Mouse (Mus musculus) G1E-ER4 (cell line): ENCODE results near the gene Iqcf3. TPM values are rescaled to one million over a fixed set of nuclear protein-coding genes. Genes with fewer than 3 reads are reported as not detected.

Experiments
- GATA1 ChIP-seq: IDR thresholded peaks from one replicate; pipeline ENCODE4 v1.8.0; 2012; ENCODE audit warnings: low read length, inconsistent platforms
- polyA plus RNA-seq: library from polyadenylated mRNA; stranded (reverse); fragments of >175 nt; gene quantifications from 2 replicates; pipeline ENCODE4 v1.2.3, GENCODE M21; 2012

The Iqcf3 gene
- polyA plus RNA-seq, 1 experiment, result not detected

DNA sequence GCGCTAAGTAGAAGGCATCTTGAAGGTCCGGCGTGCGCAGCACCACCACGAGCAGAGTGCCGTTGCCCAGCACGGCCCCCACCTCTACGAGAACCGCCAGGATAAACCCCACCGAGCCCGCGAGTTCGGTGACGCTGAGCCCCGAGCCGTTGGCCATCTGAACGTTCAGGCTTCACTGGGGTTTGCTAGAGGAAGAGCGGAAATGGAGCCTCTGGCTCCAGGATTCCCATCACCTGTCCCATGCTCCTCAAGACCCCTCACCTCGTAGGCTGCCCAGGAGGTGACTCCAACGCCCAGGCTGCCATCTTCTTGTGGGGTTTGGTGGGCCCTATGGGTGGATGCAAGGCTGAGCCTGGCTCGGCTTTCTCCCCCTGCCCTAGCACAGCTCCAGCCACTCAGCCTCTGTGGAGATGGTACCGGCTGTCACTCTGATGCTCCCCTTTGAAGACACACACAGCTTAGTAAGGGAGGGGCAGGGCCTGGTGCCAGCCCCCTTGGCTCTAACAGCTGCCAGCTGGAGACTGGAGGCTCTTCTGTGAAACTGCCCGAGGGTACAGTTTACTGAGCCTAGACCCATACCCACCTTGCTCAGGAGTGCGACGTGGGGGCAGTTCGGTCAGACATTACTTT is 95.7 kb downstream of the Iqcf3 start, which contains the start of gene Gpr62:
Gene Gpr62, minus strand, starts transcription at position 368 of the 630 bp plus-strand sequence.
- no peak for TF ChIP-seq GATA1

DNA sequence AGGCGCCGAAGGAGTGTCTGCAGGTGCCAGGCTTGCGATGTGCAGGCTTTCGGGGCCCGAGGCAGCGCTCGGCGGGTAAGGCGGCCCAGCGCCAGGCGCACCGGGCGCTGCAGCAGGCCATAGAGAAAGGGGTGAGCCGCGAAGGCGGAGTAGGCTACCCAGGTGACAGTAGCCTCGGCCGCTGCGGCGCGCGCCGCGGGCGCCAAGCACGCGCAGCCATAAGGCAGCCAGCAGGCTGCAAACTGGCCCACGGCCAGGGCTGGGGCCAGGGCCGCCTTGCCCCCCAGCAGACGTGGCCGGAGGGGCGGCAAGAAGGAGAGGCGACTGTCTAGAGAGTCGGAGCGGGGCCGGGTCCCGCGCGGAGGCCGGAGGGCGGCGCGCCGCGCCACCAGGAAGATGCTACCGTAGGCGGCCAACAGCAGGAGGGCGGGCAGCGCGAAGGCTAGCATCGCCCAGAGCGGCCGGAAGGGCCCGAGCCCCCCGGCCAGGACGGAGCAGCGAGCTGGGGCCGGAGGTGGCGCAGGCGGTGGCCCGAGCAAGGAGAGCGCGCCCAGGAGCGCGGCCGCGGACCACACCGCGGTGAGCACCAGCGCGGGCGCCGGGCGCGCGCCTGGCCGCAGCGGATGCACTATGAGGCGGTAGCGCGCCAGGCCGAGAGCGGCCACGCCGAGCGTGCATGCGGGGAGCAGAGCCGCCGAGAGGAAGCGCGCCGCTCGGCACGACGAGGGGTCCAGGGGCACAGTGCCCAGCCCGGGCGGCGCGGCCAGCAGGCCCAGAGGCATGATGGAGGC is 96.5 kb downstream of the Iqcf3 start:
- no peak for TF ChIP-seq GATA1

- TF ChIP-seq GATA1, result no peak
These were observed 98.0 kb downstream of the Iqcf3 start for GRCm38 (mm10) chr9:106463122-106464063.

- TF ChIP-seq GATA1, result no peak
These were observed 99.0 kb downstream of the Iqcf3 start for GRCm38 (mm10) chr9:106462430-106462800.

DNA sequence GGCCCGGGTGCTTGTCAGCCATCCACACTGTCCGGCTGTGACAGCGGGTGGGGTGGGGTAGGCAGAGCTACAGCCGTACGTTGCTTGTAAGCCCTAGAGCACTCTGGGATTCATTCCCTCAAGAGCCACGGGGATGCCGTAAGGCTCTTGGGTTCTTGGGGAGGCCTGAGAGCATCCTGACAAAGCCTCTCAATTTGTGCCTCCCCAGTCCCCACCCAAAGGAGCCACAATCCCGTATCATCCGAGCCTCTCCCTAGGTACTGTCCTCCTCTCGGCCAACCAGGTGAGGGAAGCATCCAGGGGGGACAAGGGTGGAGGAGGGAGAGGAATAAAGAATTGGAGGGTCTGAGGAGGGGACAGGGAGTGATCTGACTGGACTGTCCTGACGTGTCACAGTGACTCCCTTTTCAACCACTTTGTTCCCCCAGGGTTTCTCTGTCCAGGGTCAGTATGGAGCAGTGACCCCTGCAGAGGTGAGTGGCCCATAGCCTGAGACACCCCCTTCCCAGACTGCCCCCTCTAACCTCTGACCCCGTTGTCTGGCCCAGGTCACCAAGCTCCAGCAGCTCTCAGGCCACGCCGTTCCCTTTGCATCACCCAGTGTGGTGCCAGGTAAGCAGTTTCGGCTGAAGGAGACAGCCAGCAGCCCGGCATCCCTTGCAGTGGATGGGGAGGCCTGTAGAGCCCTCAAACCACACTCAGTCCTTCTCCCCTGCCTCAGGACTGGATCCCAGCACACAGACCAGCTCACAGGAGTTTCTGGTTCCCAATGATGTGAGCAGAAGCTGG is 99.6 kb downstream of the Iqcf3 start:
- no peak for TF ChIP-seq GATA1

GRCm38 (mm10) chr9:106461026-106461415 is 100.4 kb downstream of the Iqcf3 start:
- no peak for TF ChIP-seq GATA1

DNA sequence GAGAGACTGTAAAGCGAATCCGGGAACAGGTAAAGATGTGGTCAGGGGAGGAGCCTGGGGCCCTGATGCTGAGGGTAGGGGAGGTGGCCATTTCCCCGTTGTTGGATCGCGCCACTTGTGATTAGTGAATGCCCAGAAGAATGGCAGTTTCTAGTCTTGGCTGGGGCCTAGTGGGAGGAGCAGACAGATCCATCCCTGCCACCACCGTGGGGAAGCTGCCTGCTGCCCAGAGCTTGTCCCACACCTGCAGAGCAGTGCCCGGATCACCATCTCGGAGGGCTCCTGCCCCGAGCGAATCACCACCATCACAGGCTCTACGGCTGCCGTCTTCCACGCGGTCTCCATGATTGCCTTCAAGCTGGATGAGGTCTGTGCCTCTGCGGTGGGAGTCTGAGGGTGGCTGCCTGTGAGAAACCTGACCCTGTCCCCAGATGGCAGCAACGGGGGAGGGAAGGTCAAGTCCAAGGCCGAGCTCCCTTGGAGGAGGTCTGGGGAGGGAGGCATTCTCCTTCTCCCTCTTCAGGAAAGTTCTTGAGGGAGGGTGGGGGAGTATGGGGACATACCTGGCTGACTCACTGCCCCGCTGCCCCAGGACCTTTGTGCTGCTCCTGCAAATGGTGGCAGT is 100.9 kb downstream of the Iqcf3 start:
- no peak for TF ChIP-seq GATA1

DNA sequence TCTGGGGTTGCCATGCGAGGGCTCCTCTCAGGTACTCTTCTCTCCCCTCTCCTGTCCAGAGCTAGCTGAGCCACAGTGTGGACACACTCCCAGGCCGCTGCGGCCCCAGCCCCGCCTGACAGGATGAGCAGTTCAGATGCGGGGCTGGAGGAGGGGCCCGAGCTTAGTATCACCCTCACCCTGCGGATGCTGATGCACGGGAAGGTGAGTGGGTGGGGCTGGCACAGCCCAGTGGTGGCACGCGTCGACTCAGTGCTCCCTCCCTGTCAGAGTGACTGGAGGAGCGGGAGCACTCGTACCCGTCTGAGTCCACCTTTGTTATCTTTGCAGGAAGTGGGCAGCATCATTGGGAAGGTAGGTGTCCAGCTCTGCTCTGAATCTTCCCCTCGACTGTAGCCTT is 101.5 kb downstream of the Iqcf3 start:
- TF ChIP-seq GATA1, result no peak

DNA sequence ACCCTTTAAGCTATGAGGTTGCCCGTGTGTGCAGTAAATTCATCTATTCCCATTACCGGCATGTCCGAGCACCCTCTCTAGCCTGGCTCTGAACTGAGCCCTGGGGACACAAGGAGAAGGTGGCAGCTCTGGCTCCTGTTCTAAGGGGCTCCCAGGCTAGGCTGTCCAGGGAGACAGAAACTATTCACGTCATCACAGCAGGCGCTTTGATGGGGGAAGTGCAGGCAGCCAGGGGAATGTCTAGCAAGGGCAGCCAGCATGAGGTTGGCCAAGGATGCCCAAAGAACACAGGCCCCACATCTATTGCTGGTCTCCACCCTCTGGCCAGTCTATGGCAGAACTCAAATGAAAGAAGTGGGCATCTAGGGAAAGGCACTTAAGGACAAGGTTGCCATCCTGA is 103.5 kb downstream of the Iqcf3 start:
- no peak for TF ChIP-seq GATA1

DNA sequence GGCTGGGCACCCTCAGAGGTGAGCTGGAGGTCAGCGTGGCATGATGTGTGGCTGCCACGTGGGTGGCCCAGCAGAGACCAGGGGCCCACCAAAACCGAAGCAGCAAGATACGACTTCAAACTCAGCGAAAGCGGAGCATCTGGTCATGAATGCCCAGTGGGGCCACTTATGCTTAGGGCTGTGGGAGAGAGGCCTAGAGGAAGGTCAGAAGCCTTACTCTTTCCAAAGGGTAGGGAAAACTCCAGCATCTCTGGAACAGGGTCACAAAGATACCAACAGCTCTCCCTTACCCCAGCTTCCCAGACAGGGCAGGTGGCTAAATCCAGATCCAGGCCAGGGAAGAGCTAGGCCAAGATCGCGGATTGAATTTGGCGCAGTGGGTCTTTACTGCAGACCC is 104.3 kb downstream of the Iqcf3 start:
- no peak for TF ChIP-seq GATA1

GRCm38 (mm10) chr9:106456325-106457162 is 104.9 kb downstream of the Iqcf3 start:
- no peak for TF ChIP-seq GATA1

DNA sequence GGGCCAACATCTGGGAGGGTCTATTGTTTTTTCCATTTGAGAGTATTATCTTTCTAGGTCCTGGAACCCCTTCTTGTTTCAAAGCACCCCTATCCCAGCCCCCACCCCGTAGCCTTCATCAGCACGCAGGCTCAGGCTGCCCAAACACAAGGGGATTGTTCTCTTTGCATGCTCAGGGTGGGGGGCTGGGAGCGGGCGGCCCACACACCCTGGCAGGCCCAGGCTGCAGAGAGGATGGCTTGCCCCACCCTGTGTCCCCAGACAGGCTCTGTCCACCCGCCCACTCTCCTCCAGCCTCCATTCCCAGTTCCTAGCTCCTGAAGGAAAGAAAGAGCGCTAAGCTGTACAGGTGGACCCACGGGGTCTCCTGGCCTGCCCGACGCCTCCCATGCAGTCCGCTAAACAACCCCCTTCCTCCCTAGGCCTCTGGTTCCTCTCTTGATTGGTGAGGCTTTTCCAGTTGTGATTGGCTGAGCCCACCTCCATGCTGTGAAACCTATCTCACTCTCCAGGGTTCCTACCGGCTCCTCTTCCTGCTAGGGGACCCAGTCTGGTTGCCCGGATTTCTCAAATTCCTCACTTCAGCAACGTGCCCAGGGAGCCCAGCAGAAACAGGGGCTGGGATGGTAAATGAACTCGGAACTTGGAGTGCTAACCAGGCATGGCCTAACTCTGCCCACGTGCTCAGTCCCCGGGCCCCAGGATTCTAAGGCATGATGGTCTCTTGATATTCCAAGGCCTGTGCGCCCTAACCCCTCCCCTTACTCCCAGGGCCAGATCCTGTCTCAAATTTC is 106.3 kb downstream of the Iqcf3 start:
- no peak for TF ChIP-seq GATA1

GRCm38 (mm10) chr9:106454071-106454761 is 107.2 kb downstream of the Iqcf3 start:
- TF ChIP-seq GATA1, result no peak
